Mouse (Mus musculus): Measurements from ENCODE around the gene Astn2. TPM values are rescaled to one million over a fixed set of nuclear protein-coding genes. Genes with fewer than 3 reads are reported as not detected.

Astn2 gene
- total RNA-seq, 4 experiments from 2014 or later: 35.3 to 42.9 (median 39.7) TPM

GRCm38 (mm10) chr4:66002936-66003335 is 401.5 kb downstream of the Astn2 start:
- DNase-seq (ENCODE audit: low spot score in 2 of 2): no peak

GRCm38 (mm10) chr4:65983643-65984042 is 420.8 kb downstream of the Astn2 start:
- DNase-seq (ENCODE audit: low spot score in 2 of 2): no peak

- no peak for DNase-seq (ENCODE audit: low spot score in 2 of 2)
These were observed 421.5 kb downstream of the Astn2 start for GRCm38 (mm10) chr4:65982882-65983281.

- peak in 1 of 2 experiments; percentile 76 for DNase-seq (ENCODE audit: low spot score in 2 of 2)
These were observed 428.2 kb downstream of the Astn2 start for GRCm38 (mm10) chr4:65976251-65976650.

- DNase-seq (ENCODE audit: low spot score in 2 of 2): no peak
These were observed 432.0 kb downstream of the Astn2 start for GRCm38 (mm10) chr4:65972395-65972794.

GRCm38 (mm10) chr4:65969318-65969717 is 435.1 kb downstream of the Astn2 start:
- DNase-seq (ENCODE audit: low spot score in 2 of 2): no peak

GRCm38 (mm10) chr4:65964604-65965003 is 439.8 kb downstream of the Astn2 start:
- DNase-seq (ENCODE audit: low spot score in 2 of 2): no peak

GRCm38 (mm10) chr4:65959188-65959759 is 445.1 kb downstream of the Astn2 start:
- peak in 1 of 2 experiments; percentile 22 for DNase-seq (ENCODE audit: low spot score in 2 of 2)

GRCm38 (mm10) chr4:65958369-65959187 is 445.8 kb downstream of the Astn2 start:
- DNase-seq (ENCODE audit: low spot score in 2 of 2): no peak

- no peak for DNase-seq (ENCODE audit: low spot score in 2 of 2)
These were observed 452.5 kb downstream of the Astn2 start for GRCm38 (mm10) chr4:65951918-65952317.

- DNase-seq (ENCODE audit: low spot score in 2 of 2): no peak
These were observed 457.2 kb downstream of the Astn2 start for GRCm38 (mm10) chr4:65947141-65947649.

- DNase-seq (ENCODE audit: low spot score in 2 of 2): no peak
These were observed 458.4 kb downstream of the Astn2 start for GRCm38 (mm10) chr4:65946021-65946420.

- DNase-seq (ENCODE audit: low spot score in 2 of 2): no peak
These were observed 473.5 kb downstream of the Astn2 start for GRCm38 (mm10) chr4:65930901-65931300.

- DNase-seq (ENCODE audit: low spot score in 2 of 2): no peak
These were observed 484.1 kb downstream of the Astn2 start for GRCm38 (mm10) chr4:65920294-65920693.

- no peak for DNase-seq (ENCODE audit: low spot score in 2 of 2)
These were observed 488.1 kb downstream of the Astn2 start for GRCm38 (mm10) chr4:65916027-65917008.

- DNase-seq (ENCODE audit: low spot score in 2 of 2): no peak
These were observed 492.0 kb downstream of the Astn2 start for GRCm38 (mm10) chr4:65912247-65912942.

- DNase-seq (ENCODE audit: low spot score in 2 of 2): no peak
These were observed 496.8 kb downstream of the Astn2 start for GRCm38 (mm10) chr4:65907660-65908059.

GRCm38 (mm10) chr4:65904963-65905362 is 499.4 kb downstream of the Astn2 start:
- DNase-seq (ENCODE audit: low spot score in 2 of 2): no peak

GRCm38 (mm10) chr4:65896092-65897027 is 508.1 kb downstream of the Astn2 start:
- no peak for DNase-seq (ENCODE audit: low spot score in 2 of 2)
